Mouse (Mus musculus) liver, embryonic 14.5 days (tissue): Measurements from ENCODE around the gene Abraxas1. TPM values are rescaled to one million over a fixed set of nuclear protein-coding genes. Genes with fewer than 3 reads are reported as not detected.

Experiments used
- ATAC-seq: fragments of 200-750 bp; cut with Nextera tagmentation; 2 replicates; pipeline ENCODE4 v1.8.0; 2017; ENCODE audit warnings: moderate number of reproducible peaks, mild to moderate bottlenecking, moderate library complexity; ENCODE audit not compliant: insufficient read depth
- DNase-seq, 3 experiments: peaks; one replicate each; pipeline ENCODE4 v3.0.0-alpha.2; 2012 to 2013; ENCODE audit warnings: low read depth in 3 of 3, low spot score in 3 of 3
- H3K27ac ChIP-seq: fragments of 300-500 bp; sonication (generic); 2 replicates; pipeline ENCODE4 v1.5.1; 2014; ENCODE audit warnings: moderate library complexity, mild to moderate bottlenecking, control low read depth, inconsistent platforms
- H3K27me3 ChIP-seq: fragments of 300-500 bp; sonication (generic); 2 replicates; pipeline ENCODE4 v1.6.1; 2014; ENCODE audit warnings: mild to moderate bottlenecking, low read length, moderate library complexity; ENCODE audit not compliant: control insufficient read depth, insufficient read depth
- H3K36me3 ChIP-seq: fragments of 300-500 bp; sonication (generic); replicated peaks from 2 replicates; pipeline ENCODE4 v1.6.1; 2014; ENCODE audit warnings: low read depth; ENCODE audit not compliant: control insufficient read depth, insufficient read depth
- H3K4me1 ChIP-seq, 2 experiments: fragments of 200-500 bp in 1 of 2; fragments of 300-500 bp in 1 of 2; sonication (generic) in 1 of 2; replicated peaks; 2 replicates each; pipeline ENCODE4 v1.6.1; 2012 to 2014; ENCODE audit warnings: antibody characterized with exemption in 1 of 2, inconsistent platforms in 1 of 2, low read length in 1 of 2; ENCODE audit not compliant: control insufficient read depth in 2 of 2, insufficient read depth in 2 of 2
- H3K4me2 ChIP-seq: fragments of 300-500 bp; sonication (generic); 2 replicates; pipeline ENCODE4 v1.6.1; 2014; ENCODE audit warnings: low read depth, mild to moderate bottlenecking, control low read depth, moderate library complexity
- H3K4me3 ChIP-seq, 2 experiments: fragments of 200-500 bp in 1 of 2; fragments of 300-500 bp in 1 of 2; sonication (generic) in 1 of 2; 2 replicates each; pipeline ENCODE4 v1.5.1; 2012 to 2014; ENCODE audit warnings: low read depth in 2 of 2, low read length in 2 of 2, mild to moderate bottlenecking in 2 of 2, control low read depth in 1 of 2, inconsistent platforms in 1 of 2, moderate library complexity in 1 of 2; ENCODE audit not compliant: insufficient read depth in 1 of 2
- H3K9ac ChIP-seq: fragments of 300-500 bp; sonication (generic); replicated peaks from 2 replicates; pipeline ENCODE4 v1.6.1; 2014; ENCODE audit warnings: mild to moderate bottlenecking, control low read depth, moderate library complexity
- H3K9me3 ChIP-seq: fragments of 300-500 bp; sonication (generic); 2 replicates; pipeline ENCODE4 v1.6.1; 2016; ENCODE audit warnings: low read length, mixed read lengths; ENCODE audit not compliant: control insufficient read depth
- CTCF ChIP-seq: IDR thresholded peaks from 2 replicates; pipeline ENCODE4 v1.5.1; 2016; ENCODE audit warnings: antibody characterized with exemption, low read depth, control low read depth
- EP300 ChIP-seq: IDR thresholded peaks from 2 replicates; pipeline ENCODE4 v1.6.1; 2016; ENCODE audit warnings: antibody characterized with exemption, low read depth
- WGBS: fragments of 180-500 bp; shearing (Covaris S2); extraction: QIAGEN DNeasy Blood & Tissue Kit; methylation state at CpG from one replicate; pipeline ENCODE4 v1.1.7; 2014; ENCODE audit not compliant: insufficient replicate concordance; 5-methylcytosine and 5-hydroxymethylcytosine counted together
- polyA plus RNA-seq, 2 experiments: library from polyadenylated mRNA; depleted of rRNA in 1 of 2; stranded (reverse) in 1 of 2; unstranded in 1 of 2; fragments of >200 nt; fragmentation: Nextera tagmentation in 1 of 2; extraction: Ambion mirVana in 1 of 2; gene quantifications; 2 replicates each; pipeline versions ENCODE4 v1.2.1 to v1.2.3; 2012 to 2014

Gene Abraxas1
- polyA plus RNA-seq, 2 experiments = 10.4 to 11.5 TPM

GRCm38 (mm10) chr5:100779002-100779401, 41.8 kb downstream of the Abraxas1 start:
- H3K27me3 ChIP-seq = no peaks in the 10 kb centered on the region
- TF ChIP-seq EP300 (no peak), CTCF (no peak)
- no peaks in the 10 kb centered on the region for H3K4me1 ChIP-seq
- ATAC-seq (no peak), DNase-seq (no peak)
- H3K27ac ChIP-seq = no peak overlapping the region
- no peak overlapping the region for H3K4me3 ChIP-seq
- 88% methylated on average over 13 of the region's 13 CpGs for WGBS
- H3K9me3 ChIP-seq = no peaks in the 10 kb centered on the region
- no peak overlapping the region for H3K9ac ChIP-seq
- no peak overlapping the region for H3K4me2 ChIP-seq
- peaks cover 54% of the 10 kb centered on the region for H3K36me3 ChIP-seq

- H3K36me3 ChIP-seq = peaks cover 58% of the 10 kb centered on the region
- H3K27me3 ChIP-seq = no peaks in the 10 kb centered on the region
- H3K27ac ChIP-seq = no peak overlapping the region
- no peak overlapping the region for H3K4me2 ChIP-seq
- DNase-seq = no peak
- WGBS = 82% methylated on average over 5 of the region's 5 CpGs
- no peaks in the 10 kb centered on the region for H3K4me1 ChIP-seq
- H3K9ac ChIP-seq = no peak overlapping the region
- H3K4me3 ChIP-seq = no peak overlapping the region
- TF ChIP-seq EP300 (no peak), CTCF (no peak)
- no peaks in the 10 kb centered on the region for H3K9me3 ChIP-seq
- no peak for ATAC-seq
Measured at GRCm38 (mm10) chr5:100776900-100777299, 43.9 kb downstream of the Abraxas1 start.

- no peaks in the 10 kb centered on the region for H3K27me3 ChIP-seq
- 79% methylated on average over 13 of the region's 13 CpGs for WGBS
- DNase-seq (no peak), ATAC-seq (no peak)
- H3K4me2 ChIP-seq = no peak overlapping the region
- TF ChIP-seq CTCF (no peak), EP300 (no peak)
- H3K27ac ChIP-seq = no peak overlapping the region
- H3K4me3 ChIP-seq = no peak overlapping the region
- H3K4me1 ChIP-seq = no peaks in the 10 kb centered on the region
- no peaks in the 10 kb centered on the region for H3K9me3 ChIP-seq
- no peak overlapping the region for H3K9ac ChIP-seq
- peaks cover 59% of the 10 kb centered on the region for H3K36me3 ChIP-seq
Measured at GRCm38 (mm10) chr5:100775778-100776404, 44.9 kb downstream of the Abraxas1 start.

GRCm38 (mm10) chr5:100771575-100771974, 49.2 kb downstream of the Abraxas1 start:
- Histone ChIP-seq H3K36me3 (peaks cover 63% of the 10 kb centered on the region), H3K4me2 (no peak overlapping the region), H3K27ac (no peak overlapping the region), H3K9ac (no peak overlapping the region), H3K9me3 (no peaks in the 10 kb centered on the region), H3K4me1 (no peaks in the 10 kb centered on the region), H3K27me3 (no peaks in the 10 kb centered on the region), H3K4me3 (no peak overlapping the region)
- no peak for ATAC-seq
- DNase-seq = no peak
- WGBS = 78% methylated on average over 4 of the region's 4 CpGs
- TF ChIP-seq EP300 (no peak), CTCF (no peak)

GRCm38 (mm10) chr5:100766026-100766425, 54.7 kb downstream of the Abraxas1 start:
- H3K27me3 ChIP-seq = no peaks in the 10 kb centered on the region
- no peaks in the 10 kb centered on the region for H3K4me1 ChIP-seq
- WGBS = 91% methylated on average over 7 of the region's 7 CpGs
- H3K4me3 ChIP-seq = no peak overlapping the region
- H3K36me3 ChIP-seq = peaks cover 58% of the 10 kb centered on the region
- H3K27ac ChIP-seq = no peak overlapping the region
- no peak overlapping the region for H3K4me2 ChIP-seq
- no peak overlapping the region for H3K9ac ChIP-seq
- DNase-seq (no peak), ATAC-seq (no peak)
- H3K9me3 ChIP-seq = no peaks in the 10 kb centered on the region
- TF ChIP-seq CTCF (no peak), EP300 (no peak)
